Mouse (Mus musculus) megakaryocyte-erythroid progenitor cell, adult 5-6 weeks (primary cell): ENCODE results near the gene Eef2k. TPM values are rescaled to one million over a fixed set of nuclear protein-coding genes. Genes with fewer than 3 reads are reported as not detected.
A peak's percentile ranks its signal among the peaks of the same experiment; 100 is the strongest.

Experiments
- ATAC-seq: replicated peaks from 2 replicates; pipeline ENCODE4 v1.8.0; 2016; ENCODE audit warnings: mild to moderate bottlenecking, inconsistent platforms; ENCODE audit not compliant: severe bottlenecking, poor library complexity, low FRiP score, low TSS enrichment
- total RNA-seq, 2 experiments: library from RNA; stranded (forward) in 1 of 2; stranded (reverse) in 1 of 2; fragments of 200-1000, 215-1000 nt in 1 of 2; fragments of >200 nt in 1 of 2; fragmentation: Nextera tagmentation in 1 of 2; gene quantifications; 2 replicates each; pipeline ENCODE4 v1.2.3; 2014 to 2017

The Eef2k gene
- 42.3 and 63.0 TPM in 2 replicates for total RNA-seq (2014; fragmentation: Nextera tagmentation)
- total RNA-seq (2017): 49.9 and 52.6 TPM in 2 replicates

DNA sequence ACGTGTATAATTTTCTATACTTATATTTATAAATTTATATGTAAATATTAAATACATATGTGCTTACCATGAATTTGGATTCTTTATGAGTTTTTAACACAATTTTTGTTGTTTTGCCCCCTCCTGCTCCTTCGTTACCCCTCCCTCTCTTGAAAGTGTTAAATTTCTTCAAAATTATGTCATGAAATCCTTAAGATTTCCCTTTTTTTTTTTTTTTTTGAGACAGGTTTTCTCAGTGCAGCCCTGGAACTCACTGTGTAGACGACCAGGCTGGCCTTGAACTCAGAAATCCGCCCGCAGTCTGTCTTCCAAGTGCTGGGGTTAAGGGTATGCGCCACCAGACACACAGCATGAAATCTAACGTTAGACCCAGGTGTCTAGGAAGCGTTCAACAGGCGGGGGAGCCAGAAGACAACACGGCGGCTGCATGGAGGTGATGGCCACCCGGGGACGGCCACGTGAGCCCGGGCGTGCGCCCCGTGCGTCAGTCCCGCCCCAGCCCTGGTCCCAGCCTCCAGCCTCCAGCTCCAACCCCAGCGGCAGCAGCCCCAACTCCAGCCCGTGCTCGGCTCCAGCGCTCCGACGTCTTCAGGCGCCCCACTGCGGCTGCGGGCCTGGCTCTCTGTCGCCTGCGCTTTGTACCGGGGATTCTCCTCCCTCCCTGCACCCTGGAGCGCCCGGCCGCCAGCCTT is at the start of gene Eef2k:
Eef2k (plus strand) TSS at position 487 of the 692 bp plus-strand sequence.
- ATAC-seq: peak; percentile 91

GRCm38 (mm10) chr7:120795544-120795943 is 47.1 kb upstream of the Eef2k start:
- ATAC-seq: no peak

DNA sequence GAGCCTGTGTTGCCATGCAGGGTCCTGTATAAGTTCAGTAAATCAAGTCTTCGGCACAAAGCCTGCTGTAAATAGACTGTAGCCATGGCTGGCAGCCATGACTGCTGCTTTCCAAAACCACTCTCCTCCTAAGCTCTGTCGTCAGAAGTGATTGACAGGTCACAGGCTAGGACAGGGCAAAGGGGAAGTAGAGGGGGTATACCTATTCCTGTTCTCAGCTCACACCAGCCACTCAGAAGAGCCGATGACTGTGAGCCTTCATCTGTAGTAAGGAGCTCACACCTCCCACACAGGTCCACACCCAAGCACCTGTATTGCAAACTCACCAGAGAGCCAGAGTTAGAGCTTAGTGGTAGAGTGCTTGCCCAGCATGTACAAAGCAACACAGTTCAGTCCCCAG is 46.3 kb upstream of the Eef2k start:
- no peak for ATAC-seq

DNA sequence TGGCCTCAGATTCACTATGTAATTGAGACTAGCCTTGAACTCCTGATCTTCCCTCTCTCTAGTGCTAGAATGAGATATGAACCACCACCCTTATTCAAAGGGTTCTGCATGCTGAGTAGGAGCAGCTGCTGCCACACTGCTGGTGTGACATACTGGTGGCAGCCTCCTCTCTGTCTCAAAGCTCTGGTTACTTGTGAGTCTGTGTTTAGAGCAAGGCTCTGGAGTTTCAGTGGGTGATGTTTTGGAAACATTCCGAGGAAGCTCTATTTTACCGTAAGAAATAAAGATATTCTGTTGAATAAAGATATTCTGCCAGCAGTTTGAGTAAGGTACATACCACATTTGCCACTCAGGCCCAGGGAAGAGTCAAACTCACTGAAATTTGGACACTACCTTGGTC is 39.4 kb upstream of the Eef2k start:
- ATAC-seq: no peak

GRCm38 (mm10) chr7:120809705-120810104 is 32.9 kb upstream of the Eef2k start:
- ATAC-seq: peak; percentile 46; the same call in 1 of the 2 replicates

- ATAC-seq: no peak
These were observed 30.7 kb upstream of the Eef2k start, which contains the start of gene Gm5737 for GRCm38 (mm10) chr7:120811834-120812415. Gene Gm5737 (plus strand): TSS chr7:120812365.

- ATAC-seq: peak; percentile 61; the same call in 1 of the 2 replicates
These were observed 25.1 kb upstream of the Eef2k start for GRCm38 (mm10) chr7:120817552-120817951.

- ATAC-seq: no peak
These were observed 23.2 kb upstream of the Eef2k start for GRCm38 (mm10) chr7:120819386-120819785.

DNA sequence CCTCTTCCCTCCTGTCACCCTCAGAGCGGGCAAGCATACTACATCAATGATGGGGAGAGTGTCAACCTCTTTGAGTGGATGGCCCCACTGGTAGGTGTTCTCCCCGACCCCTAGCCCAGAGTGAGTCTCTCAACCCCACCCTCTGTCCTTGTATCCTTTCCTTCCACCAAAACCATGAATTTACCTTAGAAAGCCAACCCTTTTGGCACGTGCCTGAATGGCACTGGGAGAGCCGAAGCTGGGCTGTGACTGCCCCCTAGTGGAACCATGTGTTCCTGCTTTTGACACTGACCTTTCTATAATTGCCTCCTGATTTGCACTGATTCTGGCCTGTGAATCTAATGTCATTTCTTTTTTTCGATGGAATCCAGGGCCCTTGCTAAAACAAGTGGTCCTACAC is 19.4 kb upstream of the Eef2k start:
- peak; percentile 80 for ATAC-seq

DNA sequence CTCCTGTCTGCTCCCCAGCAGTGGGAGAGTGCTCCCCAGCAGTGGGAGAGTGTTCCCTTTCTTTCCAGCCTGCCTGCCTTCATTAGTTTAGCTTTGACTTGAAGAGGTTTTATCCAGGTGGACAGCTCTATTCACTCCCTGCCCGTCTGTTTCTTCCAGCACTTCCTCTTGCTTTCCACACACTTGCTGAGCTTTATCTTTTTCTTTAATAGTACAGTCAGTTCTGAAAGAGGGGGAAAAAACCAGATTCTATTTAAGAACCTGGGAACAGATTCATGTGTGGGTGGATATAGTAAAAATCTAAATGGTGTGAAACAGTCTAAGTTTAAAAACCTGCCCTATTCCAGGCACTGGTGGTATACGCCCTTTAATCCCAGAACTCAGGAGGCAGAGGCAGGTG is 17.5 kb upstream of the Eef2k start:
- ATAC-seq: no peak

- peak; percentile 51 for ATAC-seq
These were observed 16.2 kb upstream of the Eef2k start for GRCm38 (mm10) chr7:120826408-120826807.

DNA sequence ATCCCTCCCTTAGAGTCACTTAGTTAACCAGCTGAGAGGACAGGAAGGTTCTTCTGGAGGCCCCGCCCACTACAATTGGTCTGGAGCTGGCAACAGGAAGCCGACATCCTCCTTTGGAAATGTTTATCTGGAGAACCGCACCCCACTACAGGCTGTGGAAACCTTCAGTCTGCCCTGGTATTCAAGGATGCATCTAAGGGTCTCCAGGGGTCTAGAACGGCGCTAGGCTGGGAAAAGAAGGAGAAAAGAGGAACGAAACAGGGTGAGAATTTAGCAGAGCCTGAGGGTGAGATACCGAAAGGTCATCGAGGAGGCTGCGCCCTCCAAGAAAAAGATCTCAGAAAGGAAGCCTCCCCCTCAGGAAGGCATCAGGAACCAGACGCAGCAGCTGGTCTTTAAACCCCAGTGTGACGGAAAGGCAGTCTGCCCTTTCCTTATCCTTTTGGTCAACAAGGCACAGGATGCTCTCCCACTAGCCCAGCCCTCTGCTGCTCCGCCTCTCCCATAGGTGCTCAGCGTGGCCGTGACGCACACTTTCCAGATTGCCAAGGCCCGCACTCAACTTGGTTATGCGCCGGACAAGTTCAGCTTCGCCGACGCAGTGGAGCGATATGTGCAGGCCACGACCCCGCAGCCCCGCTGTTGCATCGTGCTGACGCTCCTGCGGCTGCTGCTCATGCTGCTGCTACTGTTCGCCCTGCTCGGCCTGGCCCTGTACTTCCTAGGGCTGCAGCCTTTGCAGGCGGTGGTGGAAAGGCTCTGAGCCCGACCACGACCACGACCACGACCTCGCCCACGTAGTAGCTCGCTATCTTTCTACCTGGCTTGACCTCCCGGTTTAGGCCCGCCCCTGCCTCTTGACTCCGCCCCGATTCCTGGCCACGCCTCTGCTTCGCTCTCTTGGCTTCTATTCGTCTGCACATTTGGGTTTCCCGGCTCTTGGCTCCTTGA is 11.9 kb upstream of the Eef2k start:
- peak; percentile 32 for ATAC-seq

GRCm38 (mm10) chr7:120834426-120834825 is 8.2 kb upstream of the Eef2k start:
- peak; percentile 44 for ATAC-seq

DNA sequence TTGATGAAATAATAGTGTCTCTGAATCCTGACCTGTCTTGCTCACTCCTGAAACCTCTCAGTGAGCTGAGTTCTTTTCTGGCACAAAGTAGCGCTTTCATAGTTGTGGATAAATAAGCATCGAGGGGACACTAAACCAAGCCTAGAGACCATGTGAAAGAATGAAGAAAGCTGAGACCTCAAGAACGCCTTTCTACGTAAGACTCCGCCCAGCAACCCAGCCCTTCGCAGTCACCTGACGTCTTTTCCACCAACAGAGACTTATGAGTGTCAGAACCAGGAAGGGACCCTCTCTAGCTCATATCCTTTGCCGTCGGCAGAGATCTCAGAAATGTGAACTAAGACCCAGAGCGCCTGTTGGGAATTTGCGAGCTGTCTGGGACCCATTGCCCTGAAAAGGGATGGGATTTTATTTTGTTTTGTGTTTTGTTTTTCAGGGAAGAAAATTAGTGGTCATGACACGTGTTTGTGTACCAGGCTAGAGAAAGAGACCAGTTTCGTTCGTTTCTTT is 7.7 kb upstream of the Eef2k start:
- peak; percentile 83 for ATAC-seq

GRCm38 (mm10) chr7:120835449-120836359 is 6.9 kb upstream of the Eef2k start:
- peak; percentile 63 for ATAC-seq

- no peak for ATAC-seq
These were observed 6.3 kb upstream of the Eef2k start for GRCm38 (mm10) chr7:120836361-120836760.

GRCm38 (mm10) chr7:120838436-120839160 is 4.0 kb upstream of the Eef2k start:
- ATAC-seq: no peak

DNA sequence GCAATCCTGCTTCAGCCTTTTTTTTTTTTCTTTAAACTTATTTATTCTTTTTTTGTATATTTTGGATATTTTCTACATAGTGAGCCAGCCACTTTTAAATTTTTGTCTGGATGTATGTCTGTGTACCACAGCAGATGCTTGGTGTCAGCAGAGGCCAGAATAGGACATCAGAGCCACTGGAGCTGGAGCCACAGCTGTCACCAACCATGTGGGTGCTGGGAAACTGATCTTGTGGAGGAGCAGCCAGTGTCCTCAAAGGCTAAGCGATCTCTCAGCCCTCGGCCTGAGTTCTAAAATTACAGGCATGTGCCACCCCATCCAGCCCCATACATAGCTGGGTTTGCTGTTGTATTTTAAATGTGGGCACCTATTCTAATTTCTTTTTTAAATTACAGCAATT is 2.8 kb upstream of the Eef2k start:
- ATAC-seq: no peak
